Mouse (Mus musculus): ENCODE data around the gene Dctn2.
A peak's percentile ranks its signal among the peaks of the same experiment; 100 is the strongest.

Dctn2 gene

GRCm38 (mm10) chr10:127266112-127267091 lies at the start of gene Dctn2:
Gene Dctn2 (plus strand): TSS chr10:127266368.
- peak; percentile 92 to 96 for DNase-seq (ENCODE audit: low spot score in 2 of 2)

DNA sequence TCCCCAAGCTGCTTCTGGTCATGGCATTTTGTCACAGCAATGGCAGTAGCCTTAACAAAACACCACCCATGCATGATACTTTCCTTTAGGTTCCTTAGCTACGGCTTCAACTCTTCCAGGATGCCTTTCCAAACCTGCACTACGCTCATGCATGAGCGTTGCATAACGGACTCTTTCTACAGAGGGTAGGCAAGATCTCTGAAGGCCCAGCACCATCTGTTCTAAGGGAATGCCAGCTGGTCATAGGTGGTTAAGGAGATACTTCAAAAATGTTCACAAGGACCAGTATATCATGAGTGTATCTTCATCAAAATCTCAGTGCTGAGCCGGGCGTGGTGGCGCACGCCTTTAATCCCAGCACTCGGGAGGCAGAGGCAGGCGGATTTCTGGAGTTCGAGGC lies 49.7 kb upstream of the Dctn2 start:
- peak in 1 of 2 experiments; percentile 73 for DNase-seq (ENCODE audit: low spot score in 2 of 2)

GRCm38 (mm10) chr10:127217177-127217576 lies 49.0 kb upstream of the Dctn2 start:
- no peak for DNase-seq (ENCODE audit: low spot score in 2 of 2)

- no peak for DNase-seq (ENCODE audit: low spot score in 2 of 2)
These were observed 47.8 kb upstream of the Dctn2 start for GRCm38 (mm10) chr10:127218339-127218738.

- no peak for DNase-seq (ENCODE audit: low spot score in 2 of 2)
These were observed 41.0 kb upstream of the Dctn2 start for GRCm38 (mm10) chr10:127225213-127225612.

DNA sequence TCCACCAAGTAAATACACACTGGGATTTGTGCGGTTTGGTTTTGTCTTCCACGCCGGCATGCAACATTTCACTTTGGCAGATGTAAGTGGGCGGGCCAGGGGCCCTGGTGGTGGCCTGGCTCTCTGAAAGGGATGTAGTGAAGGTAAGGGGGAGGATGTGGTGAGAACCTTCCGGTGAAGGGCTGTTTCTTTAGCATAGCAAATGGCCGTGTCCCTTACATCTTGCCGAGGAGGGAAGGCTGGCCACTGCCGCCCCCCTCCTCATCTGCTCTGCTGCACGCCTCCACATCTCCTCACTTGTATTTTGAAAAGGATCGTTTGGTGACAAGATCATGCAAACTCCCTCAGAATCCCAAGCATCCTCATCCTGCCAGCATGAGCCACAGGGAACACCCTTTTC lies 40.4 kb upstream of the Dctn2 start:
- DNase-seq (ENCODE audit: low spot score in 2 of 2) = peak in 1 of 2 experiments; percentile 63

DNA sequence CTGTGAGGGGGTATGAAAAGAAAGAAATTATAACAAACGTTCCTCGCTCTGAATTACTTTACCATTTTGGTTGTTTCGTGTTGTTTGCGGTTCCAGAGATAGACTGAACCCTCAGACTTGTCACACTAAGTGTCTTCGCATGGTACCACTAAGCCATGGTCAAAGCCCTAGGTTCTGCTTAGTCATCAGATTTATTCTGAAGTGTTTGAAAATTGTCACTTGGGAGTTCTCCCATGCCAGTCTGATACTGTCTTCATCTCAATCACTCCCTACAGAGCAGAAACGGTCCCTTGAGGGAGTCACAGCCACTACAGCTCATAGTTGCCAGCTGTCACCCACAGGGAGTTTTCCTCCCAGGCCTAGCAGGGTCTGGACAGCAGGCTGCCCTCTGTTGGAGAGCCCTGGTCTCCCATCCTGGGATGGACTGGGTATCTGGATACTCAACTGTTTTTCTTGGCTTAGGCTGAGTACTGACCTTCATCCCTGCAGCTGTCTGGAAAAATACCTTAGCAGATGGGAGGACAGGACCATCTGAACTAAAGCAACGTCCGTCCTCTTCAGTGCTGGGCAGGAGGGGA lies 39.8 kb upstream of the Dctn2 start:
- DNase-seq (ENCODE audit: low spot score in 2 of 2) = no peak

GRCm38 (mm10) chr10:127227163-127227562 lies 39.0 kb upstream of the Dctn2 start:
- DNase-seq (ENCODE audit: low spot score in 2 of 2) = peak in 1 of 2 experiments; percentile 41

GRCm38 (mm10) chr10:127228897-127229296 lies 37.3 kb upstream of the Dctn2 start:
- peak in 1 of 2 experiments; percentile 57 for DNase-seq (ENCODE audit: low spot score in 2 of 2)

- no peak for DNase-seq (ENCODE audit: low spot score in 2 of 2)
These were observed 35.5 kb upstream of the Dctn2 start for GRCm38 (mm10) chr10:127230693-127231092.

DNA sequence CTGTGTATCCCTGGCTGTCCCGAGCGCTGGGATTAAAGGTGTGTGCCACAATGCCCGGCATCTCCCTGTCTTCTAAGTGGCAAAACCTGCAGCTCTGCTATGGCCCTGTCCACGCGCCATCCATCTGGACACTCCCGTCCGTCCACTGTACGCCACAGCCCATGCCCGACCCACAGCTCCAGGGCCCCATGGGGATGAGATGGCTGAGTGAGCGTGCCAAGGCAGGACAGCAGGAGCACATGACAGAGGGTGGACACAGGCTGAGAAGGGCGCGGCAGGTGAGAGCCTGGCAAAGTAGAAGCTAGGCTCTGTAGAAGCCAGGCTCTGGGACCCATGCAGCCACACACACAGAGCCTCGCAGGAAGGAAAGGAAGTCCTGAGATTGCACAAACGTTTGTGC lies 34.4 kb upstream of the Dctn2 start:
- DNase-seq (ENCODE audit: low spot score in 2 of 2) = no peak

GRCm38 (mm10) chr10:127233141-127233540 lies 33.0 kb upstream of the Dctn2 start:
- DNase-seq (ENCODE audit: low spot score in 2 of 2) = no peak

GRCm38 (mm10) chr10:127236541-127236940 lies 29.6 kb upstream of the Dctn2 start:
- no peak for DNase-seq (ENCODE audit: low spot score in 2 of 2)

GRCm38 (mm10) chr10:127238241-127238824 lies 27.8 kb upstream of the Dctn2 start:
- DNase-seq (ENCODE audit: low spot score in 2 of 2) = no peak

GRCm38 (mm10) chr10:127250810-127251209 lies 15.4 kb upstream of the Dctn2 start:
- no peak for DNase-seq (ENCODE audit: low spot score in 2 of 2)

GRCm38 (mm10) chr10:127255625-127256345 lies 10.4 kb upstream of the Dctn2 start:
- no peak for DNase-seq (ENCODE audit: low spot score in 2 of 2)

DNA sequence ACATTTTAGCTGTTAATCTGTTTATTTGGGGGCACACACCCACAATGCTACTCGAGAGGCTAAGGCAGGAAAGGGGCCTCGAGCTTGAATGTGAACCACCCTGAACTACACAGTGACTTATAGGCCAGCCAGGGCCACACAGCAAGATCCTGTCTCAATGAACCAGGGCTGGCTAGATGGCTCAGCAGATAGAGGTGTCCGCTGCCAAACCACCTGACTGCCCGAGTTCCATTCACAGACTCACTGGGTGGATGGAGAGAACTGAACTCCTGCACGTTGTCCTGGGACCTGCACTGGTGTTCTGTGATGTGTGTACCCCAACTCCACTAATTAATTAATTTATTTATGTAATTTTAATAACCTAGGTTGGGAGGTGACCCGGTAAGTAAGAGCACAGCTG lies 8.4 kb upstream of the Dctn2 start:
- DNase-seq (ENCODE audit: low spot score in 2 of 2) = no peak

DNA sequence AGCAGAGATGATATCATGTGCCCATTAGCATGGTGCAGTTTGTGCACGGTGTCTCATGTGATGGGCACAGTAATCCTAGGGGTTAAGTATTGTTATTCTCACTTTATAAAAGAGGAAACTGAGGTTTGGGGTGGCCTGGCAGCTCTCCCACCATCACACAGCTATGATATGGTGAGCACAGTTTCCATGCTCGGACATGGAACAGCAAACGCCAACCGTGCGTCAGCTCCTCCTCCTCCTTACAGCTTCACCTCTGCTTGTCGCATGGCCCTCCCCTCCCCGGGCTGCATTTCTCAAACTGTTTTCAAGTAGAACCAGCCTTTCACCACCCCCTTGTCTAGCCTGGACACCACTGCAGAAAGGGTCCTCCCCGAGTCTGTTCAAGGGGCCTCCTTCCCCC lies 7.7 kb upstream of the Dctn2 start:
- no peak for DNase-seq (ENCODE audit: low spot score in 2 of 2)

- no peak for DNase-seq (ENCODE audit: low spot score in 2 of 2)
These were observed 4.2 kb upstream of the Dctn2 start for GRCm38 (mm10) chr10:127261706-127262547.

DNA sequence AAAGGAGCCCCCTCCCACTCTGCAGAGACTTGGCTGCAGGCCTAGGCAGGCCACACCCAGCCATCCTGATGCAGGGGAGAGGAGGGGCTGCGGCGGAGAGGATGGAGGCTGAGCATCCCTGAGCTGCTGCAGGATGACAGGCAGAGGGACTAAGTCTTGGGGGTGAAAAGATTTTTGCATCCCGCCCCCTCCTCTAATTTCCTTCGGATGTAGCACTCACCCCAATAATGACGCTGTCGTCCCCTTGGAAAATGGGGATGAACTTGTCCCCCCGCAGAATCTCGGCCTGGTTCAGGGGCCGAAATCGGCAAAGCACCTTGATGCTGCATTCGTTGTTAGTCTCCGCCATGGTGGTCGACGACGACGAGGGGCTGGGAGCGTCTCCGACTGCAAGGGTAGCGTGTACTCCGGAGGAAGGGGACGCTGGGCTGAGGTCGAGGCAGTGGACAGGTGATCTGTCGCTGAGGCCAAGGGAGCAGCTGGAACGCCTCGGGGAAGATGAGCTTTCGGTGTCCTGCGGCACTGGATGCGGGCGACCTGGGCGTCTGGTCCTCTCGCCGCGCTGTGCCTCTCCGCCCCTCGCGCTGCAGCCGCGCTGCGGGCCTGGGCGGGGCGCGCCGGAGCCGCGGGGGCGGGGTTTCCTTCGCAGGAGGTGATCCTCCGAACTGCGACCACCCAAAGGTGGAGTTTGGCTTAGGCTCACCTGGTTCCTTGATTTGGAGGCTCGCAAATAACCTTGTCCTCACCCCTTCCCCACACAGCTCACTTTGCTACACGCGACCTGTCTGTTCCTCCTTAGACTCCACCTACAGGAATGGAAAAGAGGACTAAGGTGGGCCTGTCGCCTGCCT lies 3.4 kb upstream of the Dctn2 start, which contains the start of gene Kif5a:
Gene Kif5a, minus strand, starts transcription at position 801 of the 851 bp plus-strand sequence.
- peak in 1 of 2 experiments; percentile 73 for DNase-seq (ENCODE audit: low spot score in 2 of 2)

All from left cerebral cortex, adult 9 months (tissue).